Mouse (Mus musculus): ENCODE data around the gene Akr1b8. TPM values are rescaled to one million over a fixed set of nuclear protein-coding genes. Genes with fewer than 3 reads are reported as not detected.

Gene Akr1b8
- polyA plus RNA-seq, 1 experiment: 29.6 TPM

DNA sequence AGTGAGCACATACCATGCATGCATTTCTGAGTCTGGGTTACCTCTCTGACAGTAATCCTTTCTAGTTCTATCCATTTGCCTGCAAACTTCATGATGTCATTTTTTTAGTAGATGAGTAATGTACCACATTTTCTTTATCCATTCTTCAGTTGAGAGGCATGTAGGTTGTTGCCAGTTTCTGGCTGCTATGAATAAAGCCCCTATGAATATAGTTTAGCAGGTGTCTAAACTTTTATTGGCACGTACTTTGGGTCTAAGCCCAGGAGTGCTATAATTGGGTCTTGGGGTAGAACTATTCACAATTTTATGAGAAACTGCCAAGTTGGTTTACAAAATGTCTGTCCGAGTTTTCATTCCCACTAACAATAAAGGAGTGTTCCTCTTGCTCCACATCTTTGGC, 16.1 kb upstream of the Akr1b8 start:
- Histone ChIP-seq H3K27ac (ENCODE audit: control insufficient read depth, insufficient read depth, low read depth, low read length) (no peak overlapping the region), H3K36me3 (ENCODE audit: control insufficient read depth, insufficient read depth, low read length) (no peaks in the 10 kb centered on the region), H3K27me3 (ENCODE audit: control insufficient read depth, insufficient read depth, low read length) (no peaks in the 10 kb centered on the region), H3K4me3 (ENCODE audit: control insufficient read depth, low read depth, low read length) (no peak overlapping the region), H3K4me1 (ENCODE audit: control insufficient read depth, insufficient read depth, low read length) (no peaks in the 10 kb centered on the region)
- no peak for TF ChIP-seq CTCF (IDR thresholded peaks at IDR 0.05; ENCODE audit: control insufficient read depth, insufficient read depth, insufficient replicate concordance, low read depth, low read length)
- no peak for TF ChIP-seq POLR2A (IDR thresholded peaks at IDR 0.05; ENCODE audit: control insufficient read depth, low read depth, low read length)

DNA sequence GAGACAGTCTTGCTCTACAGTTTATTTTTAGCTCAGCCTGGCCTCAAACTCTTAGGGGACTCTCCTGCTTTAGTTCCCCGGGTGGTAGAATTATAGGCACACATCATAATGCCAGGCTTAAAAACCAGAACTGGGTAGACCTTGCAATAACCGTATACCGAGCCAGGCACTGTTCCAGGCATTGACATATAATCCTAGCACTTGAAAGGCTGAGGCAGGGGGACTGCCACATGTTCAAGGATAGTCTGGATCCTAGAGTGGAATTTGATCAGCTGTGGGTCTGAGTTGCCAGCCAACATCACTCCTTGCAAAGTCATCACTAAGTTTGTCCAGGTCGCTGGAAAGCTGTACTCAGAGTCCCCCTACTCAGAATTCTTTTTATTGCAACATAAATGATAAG, 11.9 kb upstream of the Akr1b8 start:
- H3K4me3 ChIP-seq (ENCODE audit: control insufficient read depth, low read depth, low read length): no peak overlapping the region
- no peak overlapping the region for H3K27ac ChIP-seq (ENCODE audit: control insufficient read depth, insufficient read depth, low read depth, low read length)
- H3K36me3 ChIP-seq (ENCODE audit: control insufficient read depth, insufficient read depth, low read length): no peaks in the 10 kb centered on the region
- TF ChIP-seq POLR2A (IDR thresholded peaks at IDR 0.05; ENCODE audit: control insufficient read depth, low read depth, low read length) (no peak), CTCF (IDR thresholded peaks at IDR 0.05; ENCODE audit: control insufficient read depth, insufficient read depth, insufficient replicate concordance, low read depth, low read length) (no peak)
- peaks cover 18% of the 10 kb centered on the region for H3K4me1 ChIP-seq (ENCODE audit: control insufficient read depth, insufficient read depth, low read length)
- H3K27me3 ChIP-seq (ENCODE audit: control insufficient read depth, insufficient read depth, low read length): no peaks in the 10 kb centered on the region

DNA sequence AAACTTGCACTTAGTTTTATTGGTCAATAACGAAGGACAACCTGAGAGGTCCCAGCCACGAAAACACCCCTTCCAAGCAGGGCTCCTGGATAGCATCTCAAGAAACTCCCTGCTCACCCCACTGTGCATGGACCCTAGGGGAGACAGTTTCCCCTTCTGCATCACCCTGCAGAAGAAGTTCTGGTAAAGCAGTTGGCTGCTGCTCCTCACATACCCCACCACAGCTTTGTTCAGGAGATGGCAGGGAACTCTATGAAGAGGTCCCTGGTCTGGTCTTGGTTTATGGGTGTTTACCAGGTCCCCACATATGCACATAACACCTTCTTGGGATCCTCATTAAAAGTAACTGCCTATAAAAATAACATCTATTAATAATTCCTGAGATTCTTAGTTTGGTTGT, 11.4 kb upstream of the Akr1b8 start:
- no peak for TF ChIP-seq POLR2A (IDR thresholded peaks at IDR 0.05; ENCODE audit: control insufficient read depth, low read depth, low read length)
- no peak for TF ChIP-seq CTCF (IDR thresholded peaks at IDR 0.05; ENCODE audit: control insufficient read depth, insufficient read depth, insufficient replicate concordance, low read depth, low read length)
- no peaks in the 10 kb centered on the region for H3K36me3 ChIP-seq (ENCODE audit: control insufficient read depth, insufficient read depth, low read length)
- peaks cover 18% of the 10 kb centered on the region for H3K4me1 ChIP-seq (ENCODE audit: control insufficient read depth, insufficient read depth, low read length)
- H3K27ac ChIP-seq (ENCODE audit: control insufficient read depth, insufficient read depth, low read depth, low read length): no peak overlapping the region
- H3K27me3 ChIP-seq (ENCODE audit: control insufficient read depth, insufficient read depth, low read length): no peaks in the 10 kb centered on the region
- no peak overlapping the region for H3K4me3 ChIP-seq (ENCODE audit: control insufficient read depth, low read depth, low read length)

DNA sequence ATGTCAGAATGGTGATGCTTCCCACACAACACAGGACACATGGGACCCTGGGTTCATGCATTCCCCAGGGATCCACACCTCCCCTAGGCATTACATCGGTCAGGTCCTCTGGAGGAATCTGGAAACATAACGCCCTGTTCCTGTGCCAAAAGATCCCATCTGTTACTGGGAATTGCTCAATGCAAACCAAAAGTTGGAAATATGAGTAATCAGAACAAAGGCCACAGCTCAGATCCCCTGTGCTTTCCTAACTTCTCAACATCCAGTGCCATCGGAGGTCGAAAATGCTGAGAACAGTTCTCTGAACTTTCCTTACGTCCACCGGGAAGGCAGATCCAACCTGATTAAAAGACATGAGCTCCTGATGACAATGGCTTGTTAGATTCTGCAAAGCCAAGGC, 10.5 kb upstream of the Akr1b8 start:
- Histone ChIP-seq H3K4me1 (ENCODE audit: control insufficient read depth, insufficient read depth, low read length) (peaks cover 18% of the 10 kb centered on the region), H3K36me3 (ENCODE audit: control insufficient read depth, insufficient read depth, low read length) (no peaks in the 10 kb centered on the region), H3K27me3 (ENCODE audit: control insufficient read depth, insufficient read depth, low read length) (no peaks in the 10 kb centered on the region), H3K4me3 (ENCODE audit: control insufficient read depth, low read depth, low read length) (no peak overlapping the region), H3K27ac (ENCODE audit: control insufficient read depth, insufficient read depth, low read depth, low read length) (no peak overlapping the region)
- no peak for TF ChIP-seq CTCF (IDR thresholded peaks at IDR 0.05; ENCODE audit: control insufficient read depth, insufficient read depth, insufficient replicate concordance, low read depth, low read length)
- no peak for TF ChIP-seq POLR2A (IDR thresholded peaks at IDR 0.05; ENCODE audit: control insufficient read depth, low read depth, low read length)

DNA sequence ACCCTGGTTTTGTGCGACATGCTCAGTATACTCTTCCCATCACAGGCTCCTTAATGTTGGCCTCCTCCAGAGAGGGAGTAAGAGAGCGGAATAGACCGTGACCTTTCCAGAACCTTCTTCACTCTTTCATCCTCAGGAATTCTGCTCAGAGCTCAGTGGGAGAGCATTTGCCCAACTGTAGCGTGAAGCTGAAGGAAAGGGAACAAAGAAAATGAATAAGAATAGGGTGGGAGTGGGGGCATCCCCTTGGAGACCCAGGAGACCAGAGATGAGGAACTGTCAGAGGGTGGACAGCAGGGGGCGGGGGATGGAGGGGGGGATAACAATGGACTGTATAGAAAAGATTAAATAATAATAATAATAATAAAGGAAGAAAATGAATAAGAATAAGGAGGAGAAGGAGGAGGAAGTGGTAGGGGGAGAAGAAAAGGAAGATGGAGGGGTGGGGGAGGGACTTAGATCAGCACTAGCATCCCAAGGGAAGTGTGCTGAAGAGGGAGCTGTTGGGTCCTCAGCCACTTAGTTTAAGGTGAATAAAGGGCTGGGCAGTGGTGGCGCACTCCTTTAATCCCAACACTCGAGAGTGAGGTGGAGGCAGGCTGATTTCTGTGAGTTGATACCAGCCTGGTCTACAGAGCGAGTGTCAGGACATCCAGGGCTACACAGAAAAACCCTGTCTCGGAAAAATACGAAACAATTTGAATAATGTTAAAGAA, 9.6 kb upstream of the Akr1b8 start:
- H3K4me3 ChIP-seq (ENCODE audit: control insufficient read depth, low read depth, low read length): peak overlapping the region; percentile 40
- H3K4me1 ChIP-seq (ENCODE audit: control insufficient read depth, insufficient read depth, low read length): peaks cover 18% of the 10 kb centered on the region
- H3K27ac ChIP-seq (ENCODE audit: control insufficient read depth, insufficient read depth, low read depth, low read length): peak overlapping the region; percentile 34; the same call in 1 of the 2 replicates
- H3K27me3 ChIP-seq (ENCODE audit: control insufficient read depth, insufficient read depth, low read length): no peaks in the 10 kb centered on the region
- TF ChIP-seq CTCF (IDR thresholded peaks at IDR 0.05; ENCODE audit: control insufficient read depth, insufficient read depth, insufficient replicate concordance, low read depth, low read length) (no peak), POLR2A (IDR thresholded peaks at IDR 0.05; ENCODE audit: control insufficient read depth, low read depth, low read length) (no peak)
- H3K36me3 ChIP-seq (ENCODE audit: control insufficient read depth, insufficient read depth, low read length): no peaks in the 10 kb centered on the region

DNA sequence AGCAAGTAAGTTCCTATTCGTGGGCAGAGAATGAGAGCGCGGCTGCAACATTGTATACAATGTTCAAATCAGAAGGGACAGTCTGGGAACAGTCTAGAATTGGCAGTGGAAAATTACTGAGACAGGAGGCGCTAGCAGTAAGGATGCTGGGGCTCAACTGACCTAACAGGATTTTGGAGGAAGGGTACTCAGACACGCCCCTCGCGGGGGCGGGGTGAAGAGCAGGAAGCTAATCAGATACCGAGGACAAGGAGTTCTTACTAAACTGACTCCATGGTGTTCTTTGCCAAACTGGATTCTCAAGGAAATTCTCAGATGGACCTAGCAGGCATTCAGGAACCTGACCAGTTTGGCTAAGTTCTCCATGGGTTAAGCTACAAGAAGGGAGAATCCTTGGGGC, 9.0 kb upstream of the Akr1b8 start:
- TF ChIP-seq CTCF (IDR thresholded peaks at IDR 0.05; ENCODE audit: control insufficient read depth, insufficient read depth, insufficient replicate concordance, low read depth, low read length) (no peak), POLR2A (IDR thresholded peaks at IDR 0.05; ENCODE audit: control insufficient read depth, low read depth, low read length) (no peak)
- H3K27ac ChIP-seq (ENCODE audit: control insufficient read depth, insufficient read depth, low read depth, low read length): peak overlapping the region; percentile 51
- H3K4me3 ChIP-seq (ENCODE audit: control insufficient read depth, low read depth, low read length): peak overlapping the region; percentile 65

DNA sequence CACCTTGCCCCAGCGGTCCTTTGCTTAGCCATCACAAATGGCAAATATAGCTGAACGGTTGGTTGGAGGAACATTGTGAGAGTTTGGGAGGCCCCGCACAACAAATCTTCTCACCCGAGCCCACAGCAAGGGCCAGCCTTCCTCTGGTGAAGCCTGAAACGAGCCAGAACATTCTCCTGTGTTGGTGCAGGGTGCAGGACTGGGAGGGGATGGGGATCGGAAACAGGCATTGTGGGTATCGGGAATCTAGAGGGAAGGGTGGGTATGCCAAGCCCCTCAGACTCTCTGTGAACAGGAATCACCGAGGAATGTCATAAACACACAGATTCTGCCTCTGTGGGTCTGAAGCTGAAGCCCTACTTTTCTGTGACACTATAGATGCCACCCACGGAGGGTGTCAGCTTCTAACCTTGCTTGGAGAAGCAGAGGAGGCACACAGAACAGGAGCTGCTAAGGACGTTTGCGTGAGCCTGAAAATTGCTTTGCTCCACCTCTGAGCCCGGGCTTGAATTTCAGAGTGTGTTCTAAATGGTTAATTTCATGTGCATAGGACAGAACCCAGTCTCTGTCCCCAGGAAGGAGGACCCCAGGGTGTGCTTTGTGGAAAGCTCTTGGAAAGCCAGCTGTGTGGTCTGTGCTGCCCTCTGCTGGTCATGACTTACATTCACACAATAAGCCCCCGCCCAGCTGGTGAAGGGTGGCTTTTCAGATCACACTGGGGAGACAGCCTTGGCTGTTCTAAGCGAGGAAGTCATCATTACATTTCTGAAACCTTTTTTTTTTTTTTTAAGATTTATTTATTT, 7.6 kb upstream of the Akr1b8 start:
- H3K4me1 ChIP-seq (ENCODE audit: control insufficient read depth, insufficient read depth, low read length): peaks cover 18% of the 10 kb centered on the region
- TF ChIP-seq POLR2A (IDR thresholded peaks at IDR 0.05; ENCODE audit: control insufficient read depth, low read depth, low read length) (no peak), CTCF (IDR thresholded peaks at IDR 0.05; ENCODE audit: control insufficient read depth, insufficient read depth, insufficient replicate concordance, low read depth, low read length) (peak; percentile 87)
- H3K4me3 ChIP-seq (ENCODE audit: control insufficient read depth, low read depth, low read length): peak overlapping the region; percentile 30
- no peaks in the 10 kb centered on the region for H3K36me3 ChIP-seq (ENCODE audit: control insufficient read depth, insufficient read depth, low read length)
- H3K27me3 ChIP-seq (ENCODE audit: control insufficient read depth, insufficient read depth, low read length): no peaks in the 10 kb centered on the region
- 0 out of 2 replicates have a peak overlapping the region, but pooled peaks have one; percentile 14 for H3K27ac ChIP-seq (ENCODE audit: control insufficient read depth, insufficient read depth, low read depth, low read length)

More for the DNA sequence above, 9.0 kb upstream of the Akr1b8 start:
- no peaks in the 10 kb centered on the region for H3K27me3 ChIP-seq (ENCODE audit: control insufficient read depth, insufficient read depth, low read length)
- no peaks in the 10 kb centered on the region for H3K36me3 ChIP-seq (ENCODE audit: control insufficient read depth, insufficient read depth, low read length)
- peaks cover 18% of the 10 kb centered on the region for H3K4me1 ChIP-seq (ENCODE audit: control insufficient read depth, insufficient read depth, low read length)
